Mouse (Mus musculus) regulatory T cell (primary cell): ENCODE results near the gene Cfap44.

ENCODE experiments used
- in situ Hi-C: fragments of 300-600 bp; cut with MboI, MseI; formaldehyde crosslinking; loops from one replicate; pipeline ENCODE4 v1.15.1; 2025; ENCODE audit warnings: high pct_unique_total_duplicates

Gene Cfap44

DNA sequence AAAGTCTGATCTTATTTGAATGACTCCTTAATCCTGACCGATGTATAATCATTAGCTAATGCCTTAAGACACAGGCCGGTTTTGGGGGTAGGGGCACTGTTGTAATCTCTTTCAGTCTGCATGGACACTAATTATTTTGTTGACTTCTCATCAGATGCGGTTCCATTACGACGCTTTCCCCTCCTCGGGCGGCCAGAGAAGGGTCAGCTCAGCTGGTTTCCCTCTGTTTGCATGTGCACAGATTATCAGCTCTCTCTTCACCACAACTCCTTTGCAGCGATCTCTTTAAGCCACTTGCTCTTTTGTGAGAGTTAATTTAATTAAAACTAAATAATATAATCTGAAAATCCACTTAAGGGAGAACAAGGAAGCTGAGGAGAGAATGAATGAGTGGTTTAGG is 135.1 kb downstream of the Cfap44 start:
- in situ Hi-C loops: loop anchor here (10.0 kb wide), 1 partner anchor 1195 kb away; no protein-coding TSS in a partner anchor

DNA sequence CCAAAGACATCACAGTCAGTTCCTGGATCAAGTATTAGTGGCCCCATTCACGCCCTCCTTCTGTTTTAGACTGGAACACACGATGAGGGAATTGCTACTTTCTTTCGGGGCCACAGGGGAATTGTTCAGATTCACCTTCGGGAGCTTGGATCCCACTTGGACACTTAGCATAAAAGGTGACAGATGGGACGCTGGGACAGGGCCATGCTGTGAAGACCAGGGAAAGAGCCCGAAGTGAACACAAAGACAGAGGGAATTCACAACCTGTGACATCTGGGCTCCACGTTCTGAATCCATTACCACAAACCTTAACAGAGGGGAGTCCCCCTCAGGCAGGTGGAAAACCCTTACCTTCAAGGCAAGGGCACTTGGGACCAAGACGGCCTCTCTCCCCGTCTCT is 135.6 kb downstream of the Cfap44 start:
- in situ Hi-C loops: loop anchor here (10.0 kb wide), 1 partner anchor 1195 kb away; no protein-coding TSS in a partner anchor

DNA sequence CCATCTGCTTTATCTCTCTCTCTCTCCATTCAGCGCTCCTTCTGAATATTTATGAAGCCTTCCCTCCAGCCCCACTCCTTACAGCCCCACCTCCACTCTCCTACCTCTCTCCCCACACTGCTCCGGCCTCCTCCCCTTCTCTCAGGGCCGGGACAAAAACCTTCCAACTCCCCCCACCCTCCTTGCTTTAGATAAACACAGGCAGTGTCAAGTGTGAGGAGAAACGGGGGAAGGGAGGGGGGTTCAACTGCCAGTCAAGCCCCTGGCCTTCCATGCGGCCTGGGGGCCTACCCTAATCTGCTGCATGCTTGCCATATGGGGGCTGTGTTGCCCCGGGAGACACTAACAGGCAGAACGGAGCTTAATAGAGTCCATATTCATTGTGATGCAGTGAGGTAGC is 136.2 kb downstream of the Cfap44 start:
- in situ Hi-C loops: loop anchor here (10.0 kb wide), 1 partner anchor 1196 kb away; no protein-coding TSS in a partner anchor

GRCm38 (mm10) chr16:44531239-44531797 is 136.7 kb downstream of the Cfap44 start:
- in situ Hi-C loops: loop anchor here (10.0 kb wide), 1 partner anchor 1197 kb away; no protein-coding TSS in a partner anchor
